Mouse (Mus musculus): ENCODE measurements at regions not wholly inside any gene's neighbourhood (a gene's known extent, or its start where the extent isn't known, plus 50 kb on each side); places are given as distances from the start of the nearest gene placed in this dataset.

DNA sequence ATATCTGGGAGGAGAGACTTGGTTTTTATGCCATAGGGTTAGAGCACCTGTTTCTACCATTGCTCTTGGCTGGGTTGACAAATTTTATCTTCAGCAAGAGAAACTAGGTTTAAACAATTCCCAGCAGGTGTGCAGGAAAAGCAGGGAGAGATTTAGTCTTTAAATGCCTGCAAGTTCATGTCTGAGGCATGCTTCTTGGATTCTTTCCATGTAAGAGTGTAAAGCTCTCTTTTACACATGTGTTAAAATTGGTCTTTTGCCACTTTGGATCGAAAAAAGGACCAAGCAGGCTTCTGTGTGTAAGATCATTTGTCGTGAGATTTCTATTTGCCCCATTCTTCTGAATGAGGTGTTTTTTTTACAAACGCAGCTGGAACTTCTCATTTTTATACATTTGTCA lies 231.3 kb downstream of the Atp6ap1l start:
- no peak for TF ChIP-seq CTCF (IDR thresholded peaks at IDR 0.05; ENCODE audit: low read depth)
- no peak for TF ChIP-seq EP300 (IDR thresholded peaks at IDR 0.05; ENCODE audit: low read depth)

Data from heart, postnatal 0 days (tissue).